Mouse (Mus musculus): ENCODE measurements around the gene Qrfp. TPM values are rescaled to one million over a fixed set of nuclear protein-coding genes. Genes with fewer than 3 reads are reported as not detected.

Gene Qrfp
- polyA plus RNA-seq, 1 experiment from 2014 or later, result not detected

DNA sequence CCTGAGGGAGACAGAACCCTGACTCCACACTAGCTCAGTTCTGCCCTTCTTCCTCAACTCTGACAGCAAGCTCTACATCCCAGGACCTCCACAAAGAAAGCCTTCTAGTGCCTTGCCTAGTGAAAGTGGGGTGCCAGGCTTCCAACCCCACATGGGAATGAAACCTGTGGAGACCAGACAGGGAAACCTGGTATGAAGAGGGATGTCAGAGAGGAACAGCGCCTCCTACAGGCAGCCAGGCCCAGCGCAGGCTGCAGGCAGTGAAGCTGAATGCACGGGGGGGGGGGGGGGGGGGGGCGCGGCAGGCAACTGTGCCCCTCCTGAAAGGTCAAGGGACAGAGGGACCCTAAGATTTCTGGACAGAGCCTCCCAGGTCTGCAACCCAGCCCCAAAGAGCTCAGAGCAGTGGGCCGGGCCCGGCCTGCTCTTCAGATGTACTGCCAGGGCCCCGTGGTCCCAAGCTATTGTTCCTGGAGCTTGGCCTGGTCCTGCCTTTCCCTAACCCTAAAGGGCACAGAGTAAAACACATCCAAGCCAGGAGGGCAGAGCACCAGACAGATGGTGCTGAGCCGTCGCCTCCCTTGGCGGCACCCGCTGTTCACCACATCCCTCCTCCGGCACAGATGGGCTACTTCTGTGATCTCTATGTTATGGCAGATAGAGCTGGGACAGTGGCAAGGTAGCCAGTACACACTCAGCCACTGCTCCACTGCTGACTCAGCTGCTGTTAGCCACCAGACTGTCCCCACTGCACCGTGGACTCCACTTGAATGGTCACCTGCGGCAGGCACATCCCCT, 13.8 kb upstream of the Qrfp start:
- Histone ChIP-seq H3K4me3 (ENCODE audit: low read length) (no peak overlapping the region), H3K9ac (ENCODE audit: low read depth, low read length) (no peak overlapping the region), H3K4me1 (ENCODE audit: control insufficient read depth, insufficient read depth, low read length) (peaks cover 15% of the 10 kb centered on the region; the same call in 1 of the 2 replicates), H3K27me3 (replicated peaks; ENCODE audit: control insufficient read depth, insufficient read depth, low read length) (no peaks in the 10 kb centered on the region), H3K9me3 (ENCODE audit: control insufficient read depth, low read length) (no peaks in the 10 kb centered on the region), H3K27ac (ENCODE audit: low read length) (no peak overlapping the region), H3K36me3 (ENCODE audit: control insufficient read depth, insufficient read depth, low read length) (no peaks in the 10 kb centered on the region), H3K4me2 (ENCODE audit: low read depth, low read length) (no peak overlapping the region)
- 71% methylated on average over 13 of the region's 15 CpGs for WGBS
- ATAC-seq, result no peak

DNA sequence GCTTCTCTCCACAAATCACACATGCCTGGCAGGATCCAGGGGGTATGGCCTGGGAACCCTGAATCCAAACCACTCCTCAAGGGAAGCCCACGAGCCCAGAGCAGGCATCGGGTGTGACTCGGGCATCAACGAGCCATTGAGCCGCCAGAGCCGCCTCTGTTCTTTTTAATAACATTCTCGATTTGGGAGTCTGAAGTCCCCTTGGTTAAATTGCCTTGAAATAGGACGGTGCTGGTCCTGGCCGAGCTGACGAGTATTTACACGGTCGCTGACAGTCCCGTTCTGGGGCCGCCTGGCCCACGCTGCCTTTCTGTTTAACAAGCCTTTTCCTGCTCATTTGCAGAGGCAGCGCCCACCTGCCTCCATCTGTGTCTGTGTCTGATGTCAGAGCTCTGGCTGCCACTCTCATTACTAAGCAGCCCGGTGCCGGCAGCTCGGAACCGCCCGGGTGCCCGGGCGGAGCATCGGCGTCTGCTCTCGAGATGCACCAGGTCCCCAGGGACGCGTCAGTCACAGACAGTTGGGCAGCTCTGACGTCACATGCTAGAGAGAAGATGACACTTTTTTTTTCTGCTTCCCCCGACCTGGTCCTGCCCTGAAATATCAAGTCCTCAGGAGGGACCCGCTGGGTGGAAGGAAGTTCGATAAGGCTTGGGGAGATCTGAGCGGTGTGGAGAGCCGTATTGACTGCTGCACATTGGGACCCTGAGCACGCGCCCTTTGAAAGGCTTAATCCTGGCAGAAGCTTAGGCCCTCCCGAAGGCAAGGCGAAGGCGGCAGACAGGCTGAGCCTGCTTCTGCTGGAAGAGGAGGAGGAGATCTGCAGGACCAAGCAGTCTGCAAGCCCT, 12.4 kb upstream of the Qrfp start:
- no peak; the same call in 1 of the 2 replicates for ATAC-seq
- Histone ChIP-seq H3K36me3 (ENCODE audit: control insufficient read depth, insufficient read depth, low read length) (no peaks in the 10 kb centered on the region), H3K9me3 (ENCODE audit: control insufficient read depth, low read length) (no peaks in the 10 kb centered on the region), H3K4me2 (ENCODE audit: low read depth, low read length) (peak overlapping the region; percentile 39), H3K4me3 (ENCODE audit: low read length) (peak overlapping the region; percentile 22), H3K4me1 (ENCODE audit: control insufficient read depth, insufficient read depth, low read length) (peaks cover 8% of the 10 kb centered on the region; the same call in 1 of the 2 replicates), H3K27ac (ENCODE audit: low read length) (no peak overlapping the region), H3K27me3 (replicated peaks; ENCODE audit: control insufficient read depth, insufficient read depth, low read length) (no peaks in the 10 kb centered on the region), H3K9ac (ENCODE audit: low read depth, low read length) (peak overlapping the region; percentile 13; the same call in 1 of the 2 replicates)
- 17% methylated on average over 39 of the region's 39 CpGs for WGBS

DNA sequence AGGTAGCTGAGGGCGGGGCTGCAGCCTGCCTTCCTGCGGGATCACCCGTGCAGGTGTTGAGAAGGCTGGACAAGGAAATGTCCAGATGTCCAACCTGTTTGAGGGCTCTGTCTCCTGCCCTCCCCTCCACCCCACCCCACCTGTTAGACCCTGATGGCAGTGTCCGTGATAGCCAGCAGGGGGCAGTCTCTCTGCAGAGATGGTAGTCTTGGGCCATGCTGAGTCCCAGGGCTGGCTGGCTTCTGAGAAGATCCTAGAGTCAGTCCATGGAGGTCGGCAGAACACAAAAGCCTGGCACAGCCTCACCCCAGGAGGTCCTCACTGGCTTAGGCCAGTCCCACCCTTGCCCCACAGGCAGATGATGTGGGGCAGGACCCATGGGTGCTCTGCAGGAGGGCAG, 5.0 kb upstream of the Qrfp start:
- Histone ChIP-seq H3K4me2 (ENCODE audit: low read depth, low read length) (no peak overlapping the region), H3K27me3 (replicated peaks; ENCODE audit: control insufficient read depth, insufficient read depth, low read length) (no peaks in the 10 kb centered on the region), H3K9me3 (ENCODE audit: control insufficient read depth, low read length) (no peaks in the 10 kb centered on the region), H3K4me1 (ENCODE audit: control insufficient read depth, insufficient read depth, low read length) (no peaks in the 10 kb centered on the region), H3K27ac (ENCODE audit: low read length) (no peak overlapping the region), H3K4me3 (ENCODE audit: low read length) (no peak overlapping the region), H3K36me3 (ENCODE audit: control insufficient read depth, insufficient read depth, low read length) (no peaks in the 10 kb centered on the region), H3K9ac (ENCODE audit: low read depth, low read length) (no peak overlapping the region)
- ATAC-seq, result peak; percentile 34
- 19% methylated on average over 5 of the region's 5 CpGs for WGBS

DNA sequence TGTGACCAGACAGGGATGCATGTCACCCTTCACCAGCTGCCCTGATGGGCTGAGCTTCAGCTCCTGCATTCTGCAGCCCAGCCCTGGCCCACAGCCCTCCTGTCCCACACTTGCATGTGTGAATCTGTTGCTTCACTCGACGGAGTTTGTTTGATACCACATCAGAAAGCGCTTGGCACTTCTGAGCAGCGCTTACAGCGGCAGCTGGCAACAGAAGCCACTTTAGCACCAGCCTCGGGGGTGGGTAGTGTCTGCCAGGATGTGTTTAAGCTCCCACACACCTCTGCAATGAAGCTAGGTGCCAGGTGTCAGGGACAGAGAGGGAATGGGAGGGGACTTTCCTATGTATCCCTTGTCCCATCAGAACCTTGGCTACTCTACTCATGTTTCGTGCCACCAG, 4.3 kb upstream of the Qrfp start:
- no peaks in the 10 kb centered on the region for H3K9me3 ChIP-seq (ENCODE audit: control insufficient read depth, low read length)

DNA sequence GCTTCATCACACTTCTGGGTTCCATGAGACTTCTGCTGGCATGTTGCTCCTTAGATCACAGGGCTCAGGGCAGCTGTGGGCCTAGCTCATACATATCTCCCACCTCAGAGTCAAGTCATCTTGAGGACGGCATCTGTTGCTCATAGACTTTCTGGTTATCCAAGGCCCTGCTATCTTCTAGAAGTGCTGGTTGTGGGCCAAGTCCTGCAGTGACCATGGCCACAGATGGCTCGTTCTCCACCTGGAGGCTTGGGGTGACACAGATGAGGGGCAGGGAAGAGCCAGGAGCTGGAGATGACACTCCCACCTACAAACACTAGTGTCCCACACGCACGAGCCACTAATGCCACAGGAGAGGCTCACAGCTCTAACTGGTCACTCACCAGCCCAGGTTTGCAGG, 3.3 kb upstream of the Qrfp start:
- no peak overlapping the region for H3K27ac ChIP-seq (ENCODE audit: low read length)
- H3K4me2 ChIP-seq (ENCODE audit: low read depth, low read length), result no peak overlapping the region
- H3K4me1 ChIP-seq (ENCODE audit: control insufficient read depth, insufficient read depth, low read length), result peaks cover 3% of the 10 kb centered on the region; the same call in 1 of the 2 replicates
- no peaks in the 10 kb centered on the region for H3K27me3 ChIP-seq (replicated peaks; ENCODE audit: control insufficient read depth, insufficient read depth, low read length)
- H3K4me3 ChIP-seq (ENCODE audit: low read length), result no peak overlapping the region
- H3K36me3 ChIP-seq (ENCODE audit: control insufficient read depth, insufficient read depth, low read length), result no peaks in the 10 kb centered on the region
- 87% methylated on average over 4 of the region's 4 CpGs for WGBS
- ATAC-seq, result no peak
- no peaks in the 10 kb centered on the region for H3K9me3 ChIP-seq (ENCODE audit: control insufficient read depth, low read length)
- no peak overlapping the region for H3K9ac ChIP-seq (ENCODE audit: low read depth, low read length)

More for the DNA sequence above, 4.3 kb upstream of the Qrfp start:
- WGBS, result 73% methylated on average over 7 of the region's 7 CpGs
- ATAC-seq, result no peak
- Histone ChIP-seq H3K27me3 (replicated peaks; ENCODE audit: control insufficient read depth, insufficient read depth, low read length) (no peaks in the 10 kb centered on the region), H3K9ac (ENCODE audit: low read depth, low read length) (no peak overlapping the region), H3K4me1 (ENCODE audit: control insufficient read depth, insufficient read depth, low read length) (no peaks in the 10 kb centered on the region), H3K36me3 (ENCODE audit: control insufficient read depth, insufficient read depth, low read length) (no peaks in the 10 kb centered on the region), H3K4me2 (ENCODE audit: low read depth, low read length) (no peak overlapping the region), H3K4me3 (ENCODE audit: low read length) (no peak overlapping the region), H3K27ac (ENCODE audit: low read length) (no peak overlapping the region)

DNA sequence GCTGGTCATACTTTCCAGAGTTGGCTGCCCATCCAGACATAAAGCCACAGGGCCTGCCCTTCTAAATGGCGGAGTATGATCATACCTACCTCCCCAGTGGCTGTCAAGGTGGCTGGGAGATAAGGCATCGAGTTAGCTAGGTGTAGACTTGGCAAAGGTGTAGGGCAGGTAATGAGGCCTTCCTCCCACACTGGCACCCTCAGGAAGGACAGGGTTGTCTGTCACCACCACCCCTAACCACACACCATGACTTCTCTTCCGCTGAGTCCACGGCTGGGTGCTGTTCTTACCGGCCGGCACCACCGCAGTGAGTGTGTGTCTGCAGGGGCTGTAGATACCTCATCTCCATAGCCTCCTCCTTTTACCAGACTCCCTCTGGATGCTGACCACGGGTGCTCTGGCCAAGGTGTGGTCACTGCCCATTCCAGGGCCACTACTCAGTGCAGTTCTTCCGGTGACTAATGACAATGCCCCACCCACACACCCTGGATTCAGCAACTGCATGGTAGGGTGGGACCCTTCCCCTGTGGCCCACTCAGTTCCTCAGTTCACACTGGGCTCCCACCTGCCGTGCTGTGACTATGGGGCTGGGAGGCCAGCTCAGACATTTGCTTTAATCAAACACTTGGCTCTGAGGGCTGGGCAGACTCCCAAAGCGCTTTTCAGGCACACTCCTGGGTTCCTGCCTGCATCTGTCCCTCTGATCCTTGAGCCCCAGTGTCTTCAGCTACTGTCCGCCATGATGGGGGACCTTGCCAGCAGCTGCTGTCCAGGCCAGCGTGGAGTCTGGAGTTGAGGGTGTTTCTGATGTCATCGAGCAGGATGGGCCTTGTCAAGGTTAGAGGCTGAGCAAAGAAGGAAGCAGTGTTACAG, 942 bp upstream of the Qrfp start:
- 84% methylated on average over 14 of the region's 14 CpGs for WGBS
- Histone ChIP-seq H3K4me1 (ENCODE audit: control insufficient read depth, insufficient read depth, low read length) (peaks cover 6% of the 10 kb centered on the region; the same call in 1 of the 2 replicates), H3K9me3 (ENCODE audit: control insufficient read depth, low read length) (no peaks in the 10 kb centered on the region), H3K36me3 (ENCODE audit: control insufficient read depth, insufficient read depth, low read length) (no peaks in the 10 kb centered on the region), H3K27me3 (replicated peaks; ENCODE audit: control insufficient read depth, insufficient read depth, low read length) (no peaks in the 10 kb centered on the region), H3K4me3 (ENCODE audit: low read length) (no peak overlapping the region), H3K9ac (ENCODE audit: low read depth, low read length) (no peak overlapping the region), H3K27ac (ENCODE audit: low read length) (no peak overlapping the region), H3K4me2 (ENCODE audit: low read depth, low read length) (no peak overlapping the region)
- no peak for ATAC-seq

DNA sequence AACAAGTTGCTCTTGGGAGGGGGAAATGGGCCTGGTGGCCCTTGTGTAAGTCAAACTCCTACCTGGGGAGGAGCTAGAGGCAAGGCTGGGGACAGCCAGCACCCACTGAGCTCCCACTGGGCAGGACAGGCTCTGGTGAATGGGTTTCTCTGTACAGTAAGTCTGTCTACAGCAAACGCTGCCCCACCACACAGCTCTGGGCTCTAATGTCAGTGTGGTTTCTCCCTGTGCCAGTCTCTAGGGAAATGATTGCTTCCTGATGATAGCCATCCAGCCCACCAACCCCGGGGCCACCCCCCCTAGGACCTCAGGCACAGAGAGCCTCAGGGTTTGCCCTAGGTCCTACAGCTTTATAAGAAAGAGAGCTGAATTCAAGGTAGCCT, 1.0 kb downstream of the Qrfp start:
- WGBS, result 57% methylated on average over 2 of the region's 2 CpGs
- Histone ChIP-seq H3K4me2 (ENCODE audit: low read depth, low read length) (no peak overlapping the region), H3K36me3 (ENCODE audit: control insufficient read depth, insufficient read depth, low read length) (peaks cover 2% of the 10 kb centered on the region; the same call in 1 of the 2 replicates), H3K4me3 (ENCODE audit: low read length) (no peak overlapping the region), H3K4me1 (ENCODE audit: control insufficient read depth, insufficient read depth, low read length) (peaks cover 6% of the 10 kb centered on the region; the same call in 1 of the 2 replicates), H3K9ac (ENCODE audit: low read depth, low read length) (no peak overlapping the region), H3K9me3 (ENCODE audit: control insufficient read depth, low read length) (no peaks in the 10 kb centered on the region), H3K27ac (ENCODE audit: low read length) (no peak overlapping the region), H3K27me3 (replicated peaks; ENCODE audit: control insufficient read depth, insufficient read depth, low read length) (no peaks in the 10 kb centered on the region)
- ATAC-seq, result no peak

DNA sequence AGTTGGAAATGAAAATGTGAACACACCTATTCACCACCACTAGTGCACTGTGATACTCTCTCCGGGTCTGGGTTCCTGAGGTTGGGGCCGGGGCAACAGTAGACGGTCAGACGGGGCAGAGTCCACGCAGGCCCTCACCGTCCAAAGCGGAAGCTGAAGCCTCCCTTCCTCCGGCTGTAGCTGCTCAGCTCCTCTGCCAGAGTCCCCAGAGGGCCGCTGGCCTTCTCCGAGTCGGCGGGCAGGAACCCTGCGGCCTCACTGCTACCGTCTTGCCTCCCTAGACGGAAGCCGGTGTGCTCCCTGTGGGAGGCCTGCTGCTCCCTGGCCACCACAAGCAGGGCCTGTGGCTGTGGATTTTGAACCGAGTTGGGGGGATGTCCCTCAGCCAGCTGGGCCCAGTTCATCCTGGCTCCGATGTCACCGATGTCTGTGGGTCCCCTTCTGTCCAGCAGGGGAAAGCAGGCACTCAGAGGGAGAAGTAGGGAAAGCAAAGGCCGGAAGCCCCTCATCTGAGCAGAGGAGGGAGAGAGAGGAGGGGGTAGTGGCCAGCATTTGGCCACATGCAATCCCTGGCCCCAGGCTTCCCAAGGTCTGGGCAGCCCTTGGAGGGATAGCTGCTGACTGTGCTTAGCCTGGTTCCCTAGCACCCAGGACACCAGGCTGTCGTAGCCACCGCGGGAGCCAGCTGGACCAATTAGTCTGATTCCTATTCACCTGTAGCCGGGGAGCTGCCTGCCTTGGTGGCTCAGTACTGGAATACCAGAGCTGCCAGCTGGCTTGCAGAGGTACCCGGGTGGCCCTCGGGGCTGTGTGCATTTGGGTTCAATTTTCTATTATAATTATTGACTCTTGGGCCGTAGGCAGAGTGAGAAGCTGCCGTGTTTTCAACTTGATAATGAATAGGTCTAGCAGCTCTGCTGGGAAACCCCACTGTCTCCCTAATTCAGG, 1.7 kb downstream of the Qrfp start:
- H3K4me3 ChIP-seq (ENCODE audit: low read length), result no peak overlapping the region
- H3K36me3 ChIP-seq (ENCODE audit: control insufficient read depth, insufficient read depth, low read length), result peaks cover 4% of the 10 kb centered on the region; the same call in 1 of the 2 replicates
- H3K4me2 ChIP-seq (ENCODE audit: low read depth, low read length), result no peak overlapping the region
- 45% methylated on average over 28 of the region's 28 CpGs for WGBS
- H3K27ac ChIP-seq (ENCODE audit: low read length), result no peak overlapping the region
- peaks cover 6% of the 10 kb centered on the region; the same call in 1 of the 2 replicates for H3K4me1 ChIP-seq (ENCODE audit: control insufficient read depth, insufficient read depth, low read length)
- H3K9me3 ChIP-seq (ENCODE audit: control insufficient read depth, low read length), result no peaks in the 10 kb centered on the region
- ATAC-seq, result peak; percentile 44; the same call in 1 of the 2 replicates
- peak overlapping the region; percentile 30; the same call in 1 of the 2 replicates for H3K9ac ChIP-seq (ENCODE audit: low read depth, low read length)
- H3K27me3 ChIP-seq (replicated peaks; ENCODE audit: control insufficient read depth, insufficient read depth, low read length), result no peaks in the 10 kb centered on the region
